Mouse (Mus musculus) embryonic fibroblast, embryonic 13.5 days (primary cell): ENCODE results near the gene Actr3b.

Experiments used
- CTCF ChIP-seq: IDR thresholded peaks from 2 replicates; pipeline ENCODE4 v1.5.1; 2011; ENCODE audit warnings: mild to moderate bottlenecking, control low read depth, low read length, moderate library complexity, borderline replicate concordance; ENCODE audit not compliant: insufficient read depth
- POLR2A ChIP-seq: IDR thresholded peaks from 2 replicates; pipeline ENCODE4 v1.6.1; 2011; ENCODE audit warnings: low read depth, mild to moderate bottlenecking, control low read depth, low read length, moderate library complexity

DNA sequence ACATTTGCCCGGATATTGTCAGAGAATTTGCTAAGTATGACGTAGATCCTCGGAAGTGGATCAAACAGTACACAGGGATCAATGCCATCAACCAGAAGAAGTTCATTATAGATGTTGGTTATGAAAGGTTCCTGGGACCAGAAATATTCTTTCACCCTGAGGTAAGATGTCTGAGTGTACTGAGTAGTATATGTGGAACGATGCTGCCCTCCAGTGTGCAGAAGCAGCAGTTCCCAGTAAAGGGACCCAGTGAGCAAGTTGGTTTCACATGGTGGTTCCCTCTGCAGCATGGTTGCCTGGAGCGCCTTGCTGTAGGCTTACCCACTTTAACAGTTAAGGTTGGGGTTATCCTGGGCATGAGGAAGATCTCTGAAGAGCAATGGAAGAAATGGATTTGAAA, 71.8 kb downstream of the Actr3b start:
- peak; percentile 74; the same call in 1 of the 2 replicates for TF ChIP-seq CTCF
- no peak for TF ChIP-seq POLR2A
